Mouse (Mus musculus) erythroblast, adult 5-6 weeks (primary cell): Measurements from ENCODE around the gene Zmym6. TPM values are rescaled to one million over a fixed set of nuclear protein-coding genes. Genes with fewer than 3 reads are reported as not detected.
"Not testable (repeated sequence)": the region's sequence is repeated elsewhere in the genome, so short reads cannot be mapped to it uniquely, and the experiment has no call there.

Experiments used
- ATAC-seq: replicated peaks from 2 replicates; pipeline ENCODE4 v1.8.0; 2016; ENCODE audit warnings: moderate number of reproducible peaks, mild to moderate bottlenecking, moderate TSS enrichment, inconsistent platforms; ENCODE audit not compliant: poor library complexity, low FRiP score, severe bottlenecking
- total RNA-seq, 2 experiments: library from RNA; stranded (forward) in 1 of 2; stranded (reverse) in 1 of 2; fragments of 150-400 nt in 1 of 2; fragments of 200-764, 138-1000 nt in 1 of 2; gene quantifications; 2 replicates each; pipeline versions ENCODE4 v1.2.3 to v1.2.4; 2015 to 2017; ENCODE audit warnings: low replicate concordance in 2 of 2

The Zmym6 gene
- total RNA-seq (2015; ENCODE audit: low replicate concordance): 0.19 and 1.9 TPM in 2 replicates
- total RNA-seq (2017; ENCODE audit: low replicate concordance): 3.1 and 3.3 TPM in 2 replicates

- peak; percentile 99 for ATAC-seq
Measured at GRCm38 (mm10) chr4:127076875-127077548, at the start of gene Zmym6. Gene Zmym6, plus strand, starts transcription at chr4:127077383.

- ATAC-seq: no peak
Measured at GRCm38 (mm10) chr4:127037158-127037557, 40.0 kb upstream of the Zmym6 start.

- ATAC-seq: no peak
Measured at GRCm38 (mm10) chr4:127037908-127038827, 39.0 kb upstream of the Zmym6 start.

- ATAC-seq: no peak
Measured at GRCm38 (mm10) chr4:127038828-127039349, 38.3 kb upstream of the Zmym6 start.

- no peak for ATAC-seq
Measured at GRCm38 (mm10) chr4:127039871-127040483, 37.2 kb upstream of the Zmym6 start.

DNA sequence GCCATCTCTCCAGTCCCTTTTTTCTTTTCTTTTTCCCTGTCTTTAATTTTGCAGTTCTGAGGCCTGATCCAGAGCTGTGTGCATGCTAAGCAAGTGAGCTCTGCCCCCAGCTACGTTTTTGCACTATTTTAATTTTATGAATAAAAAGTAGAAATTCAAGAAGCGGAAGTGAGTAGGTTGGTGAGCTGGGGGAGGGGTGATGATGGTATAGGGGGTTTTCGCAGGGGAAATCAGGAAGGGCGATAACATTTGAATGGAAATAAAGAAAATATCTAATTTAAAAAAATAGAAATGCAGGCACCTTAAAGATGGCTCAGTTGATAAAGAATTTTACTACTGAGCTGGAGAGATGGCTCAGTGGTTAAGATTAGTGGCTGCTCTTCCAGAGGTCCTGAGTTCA lies 33.6 kb upstream of the Zmym6 start:
- ATAC-seq: no peak

- no peak for ATAC-seq
Measured at GRCm38 (mm10) chr4:127051121-127051520, 26.1 kb upstream of the Zmym6 start.

- ATAC-seq: no peak
Measured at GRCm38 (mm10) chr4:127053071-127053470, 24.1 kb upstream of the Zmym6 start.

DNA sequence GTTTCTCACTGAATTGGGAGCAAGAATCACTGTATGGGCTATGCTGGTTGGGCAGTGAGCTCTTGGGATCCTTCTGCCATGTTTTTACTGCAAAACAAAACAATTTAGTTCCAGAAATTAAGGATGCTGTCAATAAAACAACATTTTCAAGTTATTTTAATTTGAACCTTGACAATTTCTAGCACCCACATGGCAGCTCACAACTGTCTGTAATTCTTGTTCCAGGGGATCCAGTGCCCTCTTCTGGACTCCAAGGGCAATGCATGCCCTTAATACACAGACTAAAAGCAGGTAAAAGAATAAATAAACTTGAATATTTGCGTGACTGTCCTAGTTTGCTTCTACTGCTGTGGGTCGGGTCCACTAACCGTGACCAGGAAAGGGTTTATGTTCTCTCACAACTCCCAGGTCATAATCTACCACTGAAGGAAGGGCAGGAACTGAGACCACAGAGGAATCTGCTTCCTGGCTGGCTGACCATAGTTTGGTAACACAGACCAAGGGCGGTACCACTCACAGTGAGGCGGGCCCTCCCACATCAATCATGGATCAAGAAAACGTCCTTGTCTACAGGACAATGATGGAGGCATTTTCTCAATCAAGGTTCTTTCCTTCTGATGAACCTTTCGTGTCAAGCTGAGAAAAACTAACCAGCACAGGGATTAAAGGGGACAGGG lies 22.5 kb upstream of the Zmym6 start:
- ATAC-seq: peak; percentile 78

DNA sequence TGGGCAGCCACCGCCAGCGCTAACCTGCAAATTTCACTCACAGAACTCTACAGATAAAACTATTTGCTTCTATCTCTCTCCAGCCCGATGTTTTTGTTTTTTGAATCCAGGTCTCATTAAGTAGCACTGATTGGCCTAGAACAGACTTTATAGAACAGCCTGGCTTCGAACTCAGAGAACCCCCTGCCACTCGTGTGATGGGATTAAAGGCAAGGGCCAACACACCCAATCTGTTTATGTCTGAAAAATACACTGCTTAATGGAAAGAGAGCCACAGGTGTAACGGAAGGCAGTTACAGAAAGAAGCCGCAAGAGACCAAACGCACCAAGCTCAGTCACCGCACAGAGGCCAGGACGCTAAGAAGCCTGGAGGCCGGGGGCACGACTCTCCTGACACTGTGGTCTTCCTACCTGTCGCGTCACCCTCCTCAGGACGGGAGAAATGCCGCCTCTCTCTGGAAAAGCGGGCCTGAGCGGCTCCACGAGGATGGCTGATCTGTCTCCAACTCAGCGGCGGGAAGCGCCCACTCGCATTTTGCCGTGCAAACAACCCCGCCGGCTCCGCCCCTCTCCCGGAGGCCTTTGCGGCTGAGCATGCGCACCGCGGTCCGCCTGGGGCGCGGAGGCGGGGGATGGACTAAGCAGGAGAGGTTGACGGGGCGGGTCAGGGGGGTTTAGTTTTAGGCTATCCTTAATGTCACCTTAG lies 16.4 kb upstream of the Zmym6 start, which contains the start of gene Zmym1:
Zmym1 (minus strand) TSS at position 568 of the 706 bp plus-strand sequence.
- ATAC-seq: peak; percentile 100

DNA sequence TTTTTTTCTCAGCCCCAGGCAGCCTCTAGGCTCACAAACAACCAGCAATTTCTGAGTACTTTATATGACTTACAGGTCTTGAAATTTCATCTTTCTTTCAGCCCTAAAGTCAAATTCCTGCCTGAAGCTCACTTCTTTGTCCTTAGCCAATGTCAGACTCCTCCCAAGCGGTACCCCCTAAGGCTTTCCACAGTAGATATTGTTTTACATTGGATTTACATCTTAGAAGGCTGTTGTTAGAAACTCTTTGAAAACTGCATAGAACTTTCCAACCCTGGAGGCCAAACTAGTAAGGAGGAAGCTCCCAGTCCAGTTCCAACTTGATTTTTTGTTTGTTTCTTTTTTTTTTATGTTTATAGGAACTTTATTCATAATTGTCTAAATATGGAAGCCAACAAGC lies 13.1 kb upstream of the Zmym6 start:
- ATAC-seq: no peak

DNA sequence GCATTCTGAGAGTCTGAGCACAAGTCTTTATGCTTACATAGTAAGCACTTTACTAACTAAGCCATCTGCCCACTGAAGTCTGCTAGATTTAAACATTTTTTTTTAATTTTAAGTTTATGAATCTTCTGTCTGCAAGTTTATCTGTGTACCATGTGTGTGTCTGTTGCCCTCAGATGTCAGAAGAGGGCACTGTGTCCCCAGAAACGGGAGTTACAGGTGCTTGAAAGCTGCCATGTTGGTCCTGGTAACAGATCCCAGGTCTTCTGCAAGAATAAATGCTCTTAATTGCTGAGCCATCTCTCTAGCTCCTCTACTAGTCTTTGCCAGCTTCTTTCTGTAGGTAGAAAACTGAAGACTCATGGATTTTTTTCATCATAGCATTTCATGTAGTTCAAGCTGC lies 2.3 kb upstream of the Zmym6 start:
- ATAC-seq: no peak

DNA sequence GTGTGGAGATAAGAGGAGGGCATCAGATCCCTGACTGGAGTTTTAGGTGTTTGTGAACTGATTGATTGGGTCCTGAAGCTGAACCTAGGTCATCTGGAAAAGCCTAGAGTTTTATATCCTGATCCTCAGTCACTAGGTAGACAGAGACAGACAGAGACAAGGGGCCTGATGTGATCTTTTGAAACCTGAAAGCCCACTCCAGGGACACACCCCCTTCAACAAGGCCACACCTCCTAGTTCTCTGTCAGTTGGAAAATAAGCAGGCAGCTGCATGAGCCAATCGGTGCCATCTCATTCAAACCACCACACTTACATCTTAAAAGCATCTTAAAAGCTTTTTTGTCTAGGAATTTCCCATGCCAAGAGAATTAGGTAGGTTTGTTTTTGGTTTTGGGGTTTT lies 3.6 kb downstream of the Zmym6 start:
- ATAC-seq: no peak

GRCm38 (mm10) chr4:127083131-127083530 lies 5.9 kb downstream of the Zmym6 start:
- no peak for ATAC-seq

DNA sequence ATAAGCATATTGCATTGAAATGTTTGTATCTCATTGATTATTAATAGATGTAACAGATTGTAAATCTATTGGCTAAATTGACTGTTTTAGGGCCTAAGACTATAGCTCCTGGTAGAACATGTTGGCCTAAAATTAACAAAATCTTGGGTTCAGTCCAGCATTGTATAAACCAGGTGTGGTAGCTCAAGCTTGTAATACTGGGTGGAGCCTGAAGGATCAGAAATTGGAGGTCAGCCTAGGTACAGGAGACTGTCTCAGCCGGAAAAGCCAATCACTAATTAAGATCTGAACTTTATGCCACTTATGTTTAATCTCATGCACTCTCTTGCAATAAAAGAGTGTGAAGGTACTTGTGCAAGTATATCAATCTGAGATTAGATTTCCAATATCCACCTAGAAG lies 8.6 kb downstream of the Zmym6 start:
- no peak for ATAC-seq

DNA sequence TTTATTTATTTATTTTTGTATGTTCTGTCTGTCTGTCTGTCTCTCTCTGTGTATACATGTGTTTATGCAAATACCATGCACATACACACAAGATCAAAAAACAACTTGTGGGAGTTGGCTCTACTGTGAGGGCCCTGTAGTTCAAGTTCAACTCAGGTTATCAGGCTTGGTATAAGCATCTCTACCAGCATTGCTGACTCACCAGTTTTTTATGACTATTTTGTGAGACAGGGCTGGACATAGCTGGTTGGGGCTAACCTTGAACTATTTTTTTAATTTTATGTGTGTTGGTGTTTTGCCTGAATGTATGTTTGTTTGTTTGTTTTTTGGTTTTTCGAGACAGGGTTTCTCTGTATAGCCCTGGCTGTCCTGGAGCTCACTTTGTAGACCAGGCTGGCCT lies 14.0 kb downstream of the Zmym6 start:
- no peak for ATAC-seq

DNA sequence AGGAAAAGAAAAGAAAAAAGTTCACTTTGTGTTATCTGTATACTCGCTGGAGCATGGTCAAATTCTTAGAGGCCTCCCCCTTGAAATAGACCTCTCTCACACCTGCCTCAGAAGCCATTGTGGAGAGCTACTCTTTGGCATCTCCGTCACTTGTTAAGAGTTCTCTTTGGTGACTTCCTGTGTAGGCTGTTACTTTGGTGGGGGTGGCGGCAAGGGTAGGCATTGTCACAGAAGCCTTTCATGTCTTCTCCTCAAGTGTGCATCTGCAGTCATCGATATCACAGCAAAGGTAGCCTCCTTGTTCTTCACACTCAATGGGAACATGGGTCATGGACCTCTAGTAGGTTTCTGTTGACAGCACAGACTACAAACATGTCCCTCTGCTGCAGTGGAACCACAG lies 17.9 kb downstream of the Zmym6 start:
- ATAC-seq: no peak

DNA sequence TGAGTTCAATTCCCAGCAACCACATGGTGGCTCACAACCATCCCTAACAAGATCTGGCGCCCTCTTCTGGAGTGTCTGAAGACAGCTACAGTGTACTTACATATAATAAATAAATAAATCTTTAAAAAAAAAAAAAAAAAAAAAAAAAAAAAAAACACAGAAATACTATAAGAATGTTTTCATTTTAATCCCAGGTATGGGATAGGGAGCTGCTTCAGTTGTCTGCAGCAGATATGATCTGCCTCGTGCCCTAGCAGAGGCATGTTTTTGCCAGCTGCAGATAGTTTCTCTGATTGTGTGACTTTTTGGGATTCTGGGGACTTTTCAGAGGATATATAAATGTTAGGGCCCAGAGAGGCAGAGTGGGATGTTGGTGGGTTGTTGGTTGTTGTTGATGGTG lies 22.4 kb downstream of the Zmym6 start:
- not testable (repeated sequence) for ATAC-seq

GRCm38 (mm10) chr4:127107566-127107965 lies 30.4 kb downstream of the Zmym6 start:
- no peak for ATAC-seq
